ENCODE assay signal across 7 mouse cellular contexts in the genomic region with DNA sequence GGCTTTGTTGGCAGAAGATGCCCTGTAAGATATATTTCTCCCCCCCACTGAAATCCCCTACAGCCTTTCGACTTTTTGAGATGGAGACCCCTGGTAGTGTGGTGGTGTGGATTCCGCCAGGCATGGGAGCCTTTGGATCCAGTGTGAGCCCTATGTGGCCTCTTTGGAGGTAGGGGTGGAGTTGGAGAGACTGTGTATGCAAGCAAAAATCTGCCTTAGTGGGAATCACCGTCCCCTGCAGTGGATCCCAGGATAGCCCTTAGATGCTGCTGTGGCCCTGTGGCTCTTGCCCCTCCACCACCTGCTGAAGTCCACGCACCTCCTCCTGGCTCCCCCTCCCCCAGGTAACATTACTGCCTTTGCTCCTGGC.
A peak's percentile ranks its signal among the peaks of the same experiment; 100 is the strongest.
DNase-seq lines count a peak whose midpoint lies in the region; ATAC-seq and TF ChIP-seq lines count a peak whose summit lies in the region.

No protein-coding gene starts in this region.

- no peak overlapping the region for H3K4me3 ChIP-seq in liver, embryonic 12.5 days
- no peak overlapping the region for H3K4me3 ChIP-seq in liver, postnatal 0 days (ENCODE audit: low read depth, low read length)
- H3K4me3 ChIP-seq in forebrain, embryonic 16.5 days (replicated peaks; ENCODE audit: low read length), result no peak overlapping the region
- no peak overlapping the region for H3K4me3 ChIP-seq in limb, embryonic 12.5 days (replicated peaks)
- H3K4me3 ChIP-seq in stomach, embryonic 14.5 days (ENCODE audit: low read depth, low read length), result no peak overlapping the region
- no peak overlapping the region for H3K4me3 ChIP-seq in lung, postnatal 0 days (ENCODE audit: low read depth, low read length)

- no peak overlapping the region for H3K9ac ChIP-seq in liver, embryonic 12.5 days
- no peak overlapping the region for H3K9ac ChIP-seq in liver, postnatal 0 days (replicated peaks)
- H3K9ac ChIP-seq in forebrain, embryonic 16.5 days (replicated peaks; ENCODE audit: low read depth, low read length), result peak overlapping the region; percentile 38
- H3K9ac ChIP-seq in limb, embryonic 12.5 days (replicated peaks), result peak overlapping the region; percentile 31; the same call in 1 of the 2 replicates
- no peak overlapping the region for H3K9ac ChIP-seq in stomach, embryonic 14.5 days (replicated peaks; ENCODE audit: low read depth, low read length)
- H3K9ac ChIP-seq in lung, postnatal 0 days (replicated peaks; ENCODE audit: low read depth), result no peak overlapping the region

- peaks cover 94% of the 10 kb centered on the region for H3K4me1 ChIP-seq in liver, embryonic 12.5 days
- H3K4me1 ChIP-seq in liver, postnatal 0 days (ENCODE audit: insufficient read depth), result peaks cover 11% of the 10 kb centered on the region
- H3K4me1 ChIP-seq in forebrain, embryonic 16.5 days (replicated peaks; ENCODE audit: control insufficient read depth, insufficient read depth, low read length), result peaks cover 66% of the 10 kb centered on the region
- peaks cover 93% of the 10 kb centered on the region for H3K4me1 ChIP-seq in limb, embryonic 12.5 days (replicated peaks)
- peaks cover 65% of the 10 kb centered on the region for H3K4me1 ChIP-seq in stomach, embryonic 14.5 days (ENCODE audit: control insufficient read depth, insufficient read depth, low read length)
- peaks cover 14% of the 10 kb centered on the region; the same call in 1 of the 2 replicates for H3K4me1 ChIP-seq in lung, postnatal 0 days (ENCODE audit: insufficient read depth, low read depth, low read length)

- no peaks in the 10 kb centered on the region for H3K36me3 ChIP-seq in liver, embryonic 12.5 days
- no peaks in the 10 kb centered on the region for H3K36me3 ChIP-seq in liver, postnatal 0 days (replicated peaks; ENCODE audit: insufficient read depth, low read length)
- no peaks in the 10 kb centered on the region for H3K36me3 ChIP-seq in forebrain, embryonic 16.5 days (ENCODE audit: control insufficient read depth, insufficient read depth)
- no peaks in the 10 kb centered on the region for H3K36me3 ChIP-seq in limb, embryonic 12.5 days
- H3K36me3 ChIP-seq in stomach, embryonic 14.5 days (ENCODE audit: control insufficient read depth, insufficient read depth, low read length), result no peaks in the 10 kb centered on the region
- no peaks in the 10 kb centered on the region for H3K36me3 ChIP-seq in lung, postnatal 0 days (ENCODE audit: insufficient read depth, low read length)

- peak overlapping the region; percentile 74; the same call in 1 of the 2 replicates for H3K27ac ChIP-seq in liver, embryonic 12.5 days
- H3K27ac ChIP-seq in liver, postnatal 0 days (ENCODE audit: low read depth), result no peak overlapping the region
- H3K27ac ChIP-seq in forebrain, embryonic 16.5 days (ENCODE audit: low read length), result peak overlapping the region; percentile 98
- H3K27ac ChIP-seq in limb, embryonic 12.5 days, result peak overlapping the region; percentile 85
- peak overlapping the region; percentile 80 for H3K27ac ChIP-seq in stomach, embryonic 14.5 days (ENCODE audit: low read length)
- H3K27ac ChIP-seq in lung, postnatal 0 days (ENCODE audit: low read length), result no peak overlapping the region

- intact Hi-C loops in left cerebral cortex, postnatal 36 days (cut with DNase I), result loop anchor here (5.0 kb wide), 1 partner anchor 112 kb away; no protein-coding TSS in a partner anchor

- no peak for ATAC-seq in liver, embryonic 12.5 days
- ATAC-seq in liver, postnatal 0 days, result no peak
- no peak for ATAC-seq in forebrain, embryonic 16.5 days
- ATAC-seq in limb, embryonic 12.5 days (ENCODE audit: insufficient number of reproducible peaks, insufficient read depth, low FRiP score, low TSS enrichment, low read depth), result no peak
- ATAC-seq in stomach, embryonic 14.5 days (ENCODE audit: insufficient number of reproducible peaks, insufficient read depth, low FRiP score, low read depth), result no peak
- ATAC-seq in lung, postnatal 0 days, result no peak

- no peak for TF ChIP-seq CTCF in liver, postnatal 0 days (IDR thresholded peaks at IDR 0.05; ENCODE audit: low read depth)
- TF ChIP-seq CTCF in lung, postnatal 0 days (IDR thresholded peaks at IDR 0.05), result no peak

- DNase-seq in liver, postnatal 0 days, result no peak
- DNase-seq in left cerebral cortex, postnatal 36 days (ENCODE audit: low spot score in 2 of 2), result no peak
- DNase-seq in lung, postnatal 0 days (ENCODE audit: low spot score), result no peak

- WGBS in liver, embryonic 12.5 days (ENCODE audit: insufficient replicate concordance), result 73% methylated on average over 4 of the region's 4 CpGs
- 76% methylated on average over 4 of the region's 4 CpGs for WGBS in liver, postnatal 0 days (ENCODE audit: insufficient replicate concordance)
- WGBS in forebrain, embryonic 16.5 days, result 6% methylated on average over 4 of the region's 4 CpGs
- whole genome bisulfite sequencing in limb, embryonic 12.5 days, result 21% methylated on average over 4 of the region's 4 CpGs
- 22% methylated on average over 4 of the region's 4 CpGs for WGBS in stomach, embryonic 14.5 days
- WGBS in lung, postnatal 0 days, result 48% methylated on average over 4 of the region's 4 CpGs

- no peaks in the 10 kb centered on the region for H3K9me3 ChIP-seq in liver, embryonic 12.5 days (replicated peaks)
- no peaks in the 10 kb centered on the region for H3K9me3 ChIP-seq in liver, postnatal 0 days (ENCODE audit: low read length)
- H3K9me3 ChIP-seq in forebrain, embryonic 16.5 days (ENCODE audit: control insufficient read depth, low read length), result no peaks in the 10 kb centered on the region
- H3K9me3 ChIP-seq in limb, embryonic 12.5 days, result no peaks in the 10 kb centered on the region
- no peaks in the 10 kb centered on the region for H3K9me3 ChIP-seq in stomach, embryonic 14.5 days (ENCODE audit: control insufficient read depth, low read depth, low read length)
- no peaks in the 10 kb centered on the region for H3K9me3 ChIP-seq in lung, postnatal 0 days (ENCODE audit: low read length)

- no peak for TF ChIP-seq EP300 in liver, postnatal 0 days (IDR thresholded peaks at IDR 0.05; ENCODE audit: low read depth)
- TF ChIP-seq EP300 in lung, postnatal 0 days (IDR thresholded peaks at IDR 0.05), result no peak

- 0 out of 2 replicates have a peak, but pooled peaks cover 3% of the 10 kb centered on the region for H3K27me3 ChIP-seq in liver, embryonic 12.5 days (replicated peaks)
- no peaks in the 10 kb centered on the region for H3K27me3 ChIP-seq in liver, postnatal 0 days (ENCODE audit: insufficient read depth, low read length)
- no peaks in the 10 kb centered on the region for H3K27me3 ChIP-seq in forebrain, embryonic 16.5 days (replicated peaks; ENCODE audit: control insufficient read depth, insufficient read depth, low read length)
- H3K27me3 ChIP-seq in limb, embryonic 12.5 days, result peaks cover 4% of the 10 kb centered on the region; the same call in 1 of the 2 replicates
- H3K27me3 ChIP-seq in stomach, embryonic 14.5 days (ENCODE audit: control insufficient read depth, insufficient read depth, low read length), result no peaks in the 10 kb centered on the region
- no peaks in the 10 kb centered on the region for H3K27me3 ChIP-seq in lung, postnatal 0 days (replicated peaks; ENCODE audit: insufficient read depth, low read length)

- H3K4me2 ChIP-seq in liver, embryonic 12.5 days, result no peak overlapping the region
- no peak overlapping the region for H3K4me2 ChIP-seq in liver, postnatal 0 days (ENCODE audit: low read depth, low read length)
- H3K4me2 ChIP-seq in forebrain, embryonic 16.5 days (ENCODE audit: low read length), result no peak overlapping the region
- peak overlapping the region; percentile 19; the same call in 1 of the 2 replicates for H3K4me2 ChIP-seq in limb, embryonic 12.5 days
- peak overlapping the region; percentile 18; the same call in 1 of the 2 replicates for H3K4me2 ChIP-seq in stomach, embryonic 14.5 days (replicated peaks; ENCODE audit: low read depth, low read length)
- H3K4me2 ChIP-seq in lung, postnatal 0 days (replicated peaks; ENCODE audit: low read depth, low read length), result no peak overlapping the region

Comparison
In these comparisons a context has a peak if more than half of its experiments do, and no peak if none do; other contexts are left out.
1. H3K27ac ChIP-seq: peak in liver, embryonic 12.5 days (single experiment), forebrain, embryonic 16.5 days (single experiment), limb, embryonic 12.5 days (single experiment) and stomach, embryonic 14.5 days (single experiment); none in liver, postnatal 0 days (single experiment) and lung, postnatal 0 days (single experiment).
2. H3K4me2 ChIP-seq: peak in limb, embryonic 12.5 days (single experiment) and stomach, embryonic 14.5 days (single experiment); none in liver, embryonic 12.5 days (single experiment), liver, postnatal 0 days (single experiment), forebrain, embryonic 16.5 days (single experiment) and lung, postnatal 0 days (single experiment).
3. H3K9ac ChIP-seq: peak in forebrain, embryonic 16.5 days (single experiment) and limb, embryonic 12.5 days (single experiment); none in liver, embryonic 12.5 days (single experiment), liver, postnatal 0 days (single experiment), stomach, embryonic 14.5 days (single experiment) and lung, postnatal 0 days (single experiment).